Mouse (Mus musculus) adrenal gland, postnatal 14 days (tissue): ENCODE results near the gene Cdr2l. TPM values are rescaled to one million over a fixed set of nuclear protein-coding genes. Genes with fewer than 3 reads are reported as not detected.

Experiments used
- DNase-seq: peaks from one replicate; pipeline ENCODE4 v3.0.0; 2021; ENCODE audit warnings: mixed read lengths
- total RNA-seq: library from RNA; stranded (reverse); gene quantifications from 2 replicates; pipeline ENCODE4 v1.2.3, GENCODE M21; 2021

Gene Cdr2l
- total RNA-seq, 1 experiment from 2014 or later: 66.2 TPM

GRCm38 (mm10) chr11:115405723-115406122 is 24.0 kb downstream of the Cdr2l start:
- no peak for DNase-seq

DNA sequence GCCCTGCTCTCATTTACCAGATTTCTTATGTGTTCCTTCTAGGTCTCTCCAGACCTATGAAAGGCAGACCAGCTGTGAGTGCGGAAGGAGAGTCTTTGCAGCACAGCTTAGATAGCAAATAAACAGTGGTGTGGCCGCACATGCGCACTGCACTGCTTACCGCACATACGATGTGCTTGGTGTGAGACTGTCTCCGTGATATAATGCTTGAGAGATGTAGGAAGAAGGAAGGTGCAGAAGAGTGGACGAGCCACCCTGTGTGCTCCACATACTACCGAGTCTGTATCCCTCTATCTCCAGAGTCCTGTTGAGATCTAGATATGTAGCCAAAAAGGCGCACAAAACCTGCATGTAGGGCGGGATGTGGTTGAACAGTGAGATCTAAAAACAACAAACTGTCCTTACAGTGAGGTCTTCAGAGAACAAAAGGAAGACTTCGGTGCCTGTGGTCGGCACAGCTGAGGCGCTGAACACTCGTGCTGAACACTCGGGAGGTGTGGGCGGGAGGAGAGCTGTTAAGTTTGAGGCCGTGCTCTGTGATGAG is 25.2 kb downstream of the Cdr2l start:
- no peak for DNase-seq

DNA sequence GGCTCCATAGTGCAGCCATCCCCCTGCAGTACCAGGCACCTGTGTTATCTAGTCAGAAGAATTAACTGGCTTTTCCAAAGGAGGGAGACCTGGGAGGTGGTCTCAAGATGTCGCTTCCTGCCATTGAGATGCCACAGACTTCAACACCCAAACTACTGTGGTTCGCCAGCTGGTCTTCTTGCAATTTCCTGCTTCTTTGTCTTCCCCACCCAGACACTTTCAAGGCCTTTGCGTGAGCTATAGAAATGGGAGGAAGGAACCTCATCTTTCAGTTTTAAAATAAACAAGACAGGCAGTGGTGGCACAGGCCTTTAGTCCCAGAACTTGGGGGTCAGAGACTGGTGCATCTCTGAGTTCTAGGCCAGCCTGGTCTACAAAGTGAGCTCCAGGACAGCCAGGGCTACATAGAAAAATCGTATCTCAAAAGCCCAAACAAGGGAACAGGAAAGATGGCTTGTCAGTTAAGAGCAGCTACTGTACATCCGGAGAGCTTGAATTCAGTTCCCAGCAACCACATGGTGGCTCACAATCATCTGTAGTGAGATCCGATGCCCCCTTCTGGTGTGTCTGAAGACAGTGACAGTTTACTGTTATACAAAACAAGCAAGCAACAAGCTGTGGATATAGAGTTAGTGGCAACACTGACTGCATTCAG is 26.7 kb downstream of the Cdr2l start:
- DNase-seq: no peak

- DNase-seq: no peak
Observed at GRCm38 (mm10) chr11:115409556-115409955, 27.8 kb downstream of the Cdr2l start.

GRCm38 (mm10) chr11:115419531-115420237 is 38.0 kb downstream of the Cdr2l start, which contains the start of the genes Atp5h and Kctd2:
TSS of gene Atp5h (minus strand) at chr11:115419962.
TSS of gene Kctd2 (plus strand) at chr11:115420128.
- peak; percentile 98 for DNase-seq

- peak; percentile 79 for DNase-seq
Observed at GRCm38 (mm10) chr11:115420336-115421190, 38.8 kb downstream of the Cdr2l start.

GRCm38 (mm10) chr11:115421328-115421727 is 39.6 kb downstream of the Cdr2l start:
- DNase-seq: no peak

DNA sequence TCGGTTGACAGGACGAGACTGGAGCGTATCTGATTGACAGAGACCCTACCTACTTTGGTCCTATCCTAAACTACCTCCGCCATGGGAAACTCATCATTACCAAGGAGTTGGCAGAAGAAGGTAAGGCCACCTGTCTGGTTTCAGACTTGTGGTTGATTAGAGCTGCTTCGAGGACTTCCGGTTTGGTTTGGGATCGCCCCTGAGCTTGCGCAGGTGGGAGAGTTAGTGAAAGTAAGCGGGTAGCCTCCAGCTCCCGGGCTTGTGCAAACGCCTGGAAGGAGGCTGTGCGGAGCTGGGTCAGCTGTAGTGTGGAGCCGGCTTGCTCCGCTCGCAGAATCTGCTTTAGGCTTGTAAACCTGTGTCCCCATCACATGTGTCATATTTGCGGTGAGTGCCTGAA is 40.3 kb downstream of the Cdr2l start:
- DNase-seq: no peak

GRCm38 (mm10) chr11:115423091-115423490 is 41.4 kb downstream of the Cdr2l start:
- no peak for DNase-seq

DNA sequence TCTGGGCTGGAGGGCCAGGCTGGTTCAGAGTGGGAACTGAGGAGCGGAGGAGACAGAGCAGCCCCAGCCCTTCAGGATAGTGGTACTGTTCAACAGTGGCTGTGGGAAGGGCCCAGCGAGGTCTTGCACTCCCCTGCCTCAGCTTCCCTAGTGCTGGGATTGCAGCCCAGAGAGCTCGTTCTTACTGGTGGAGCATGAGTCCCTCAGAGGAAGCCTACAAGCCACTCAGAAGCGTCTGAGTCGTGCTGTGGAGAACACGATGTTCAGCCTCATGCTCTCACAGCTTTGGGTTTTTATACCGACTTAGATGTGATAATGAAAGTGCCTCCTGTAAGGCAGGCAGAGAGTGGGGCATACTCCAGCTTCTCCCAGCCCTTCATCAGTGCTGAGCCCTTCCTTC is 43.0 kb downstream of the Cdr2l start:
- DNase-seq: peak; percentile 2

- no peak for DNase-seq
Observed at GRCm38 (mm10) chr11:115425671-115426070, 44.0 kb downstream of the Cdr2l start.

- peak; percentile 87 for DNase-seq
Observed at GRCm38 (mm10) chr11:115427482-115428331, 46.0 kb downstream of the Cdr2l start.

DNA sequence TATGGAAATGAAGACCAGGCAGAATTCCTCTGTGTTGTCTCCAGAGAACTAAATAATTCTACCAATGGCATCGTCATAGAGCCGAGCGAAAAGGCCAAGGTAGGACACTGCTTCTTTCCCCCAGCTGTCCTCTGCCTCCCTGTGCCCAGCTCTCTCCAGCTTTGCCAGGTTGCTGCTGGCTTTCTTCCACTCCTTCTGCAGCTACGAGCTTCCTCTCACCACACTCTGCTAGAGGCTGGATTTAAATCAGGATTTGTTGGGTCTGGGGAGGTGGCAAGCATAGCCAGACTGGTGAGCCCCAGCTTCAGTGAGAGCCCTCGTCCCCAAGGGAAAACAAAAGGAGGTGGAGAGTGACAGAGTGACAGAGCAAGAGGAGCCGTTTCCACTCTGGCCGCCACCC is 47.6 kb downstream of the Cdr2l start:
- DNase-seq: peak; percentile 3

- no peak for DNase-seq
Observed at GRCm38 (mm10) chr11:115430561-115430960, 48.8 kb downstream of the Cdr2l start.

- no peak for DNase-seq
Observed at GRCm38 (mm10) chr11:115432814-115433213, 51.1 kb downstream of the Cdr2l start.

DNA sequence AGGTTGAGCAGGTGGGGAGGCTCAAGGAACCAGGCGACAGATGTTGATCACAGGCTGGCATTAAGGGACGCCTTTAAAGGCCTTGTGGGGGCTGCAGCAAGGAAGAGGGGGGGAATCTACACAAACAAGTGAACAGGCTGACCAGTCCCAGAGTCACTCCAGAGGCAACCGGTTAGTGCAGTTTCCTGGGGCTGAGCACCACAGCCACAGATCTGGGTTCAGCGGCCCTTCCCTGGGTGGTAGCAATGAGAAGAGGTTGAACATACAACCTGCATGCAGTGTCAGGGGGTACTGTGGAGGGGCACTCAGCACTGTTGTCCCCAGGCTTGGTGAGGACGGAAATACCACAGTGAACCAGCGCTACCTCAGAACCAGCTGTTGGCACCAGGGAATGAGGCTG is 51.6 kb downstream of the Cdr2l start:
- DNase-seq: no peak

DNA sequence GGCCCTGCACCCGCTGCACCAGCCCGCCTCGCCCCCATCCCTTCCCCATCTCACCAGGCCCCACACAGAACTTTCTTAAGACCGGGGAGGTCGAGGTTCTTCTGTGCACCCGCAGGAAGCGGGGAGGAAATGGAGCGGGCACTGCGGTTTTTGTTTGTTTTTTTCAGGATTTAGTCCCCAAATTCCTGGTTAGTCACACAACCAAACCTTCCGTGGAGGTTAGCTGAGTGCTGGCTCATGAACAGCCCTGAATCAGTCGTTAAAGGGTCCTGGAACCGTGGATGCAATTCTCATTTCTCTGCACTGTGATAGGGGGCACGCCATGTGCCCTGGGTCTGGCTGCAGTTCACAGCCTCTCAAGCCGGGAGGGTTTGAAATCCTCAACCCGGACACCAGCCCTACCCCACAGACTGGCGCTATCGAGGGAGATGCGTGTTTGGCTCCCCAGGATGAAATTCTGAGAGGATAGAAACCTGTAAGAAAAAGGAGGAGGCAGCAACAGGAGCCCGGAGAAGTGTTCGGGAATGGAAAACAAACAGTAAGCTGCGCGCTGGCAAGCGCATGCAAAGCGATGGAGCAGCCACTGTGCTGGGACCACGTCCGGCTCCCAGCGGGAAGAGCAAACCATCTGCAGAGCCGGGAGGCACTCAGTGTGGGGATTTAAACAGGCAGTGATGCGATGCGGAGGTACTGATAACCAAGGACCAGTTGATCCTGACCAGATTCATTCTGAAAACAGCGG is 54.1 kb downstream of the Cdr2l start:
- no peak for DNase-seq

DNA sequence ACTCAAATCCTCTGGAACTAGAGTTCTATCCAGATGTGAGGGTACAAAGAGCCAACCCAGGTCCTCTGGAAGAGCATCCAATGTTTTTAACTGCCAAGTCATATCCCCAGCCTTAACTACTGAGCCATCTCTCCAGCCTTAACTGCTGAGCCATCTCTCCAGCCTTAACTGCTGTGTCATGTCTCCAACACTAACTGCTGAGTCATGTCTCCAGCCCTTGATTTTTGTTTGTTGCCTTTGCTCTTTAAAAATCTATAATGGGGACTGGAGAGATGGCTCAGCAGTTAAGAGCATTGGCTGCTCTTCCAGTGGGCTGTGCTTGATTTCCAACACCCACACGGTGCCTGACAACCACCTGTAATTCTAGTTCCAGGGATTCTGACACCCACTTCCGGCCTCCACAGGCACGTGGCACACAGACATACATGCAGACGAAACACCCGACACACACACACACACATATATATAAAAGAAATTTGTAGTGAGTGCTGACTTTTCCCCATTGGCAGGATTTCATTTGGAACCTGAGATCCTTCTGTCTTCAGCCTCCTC is 55.9 kb downstream of the Cdr2l start:
- DNase-seq: no peak

GRCm38 (mm10) chr11:115439326-115439725 is 57.6 kb downstream of the Cdr2l start:
- no peak for DNase-seq

DNA sequence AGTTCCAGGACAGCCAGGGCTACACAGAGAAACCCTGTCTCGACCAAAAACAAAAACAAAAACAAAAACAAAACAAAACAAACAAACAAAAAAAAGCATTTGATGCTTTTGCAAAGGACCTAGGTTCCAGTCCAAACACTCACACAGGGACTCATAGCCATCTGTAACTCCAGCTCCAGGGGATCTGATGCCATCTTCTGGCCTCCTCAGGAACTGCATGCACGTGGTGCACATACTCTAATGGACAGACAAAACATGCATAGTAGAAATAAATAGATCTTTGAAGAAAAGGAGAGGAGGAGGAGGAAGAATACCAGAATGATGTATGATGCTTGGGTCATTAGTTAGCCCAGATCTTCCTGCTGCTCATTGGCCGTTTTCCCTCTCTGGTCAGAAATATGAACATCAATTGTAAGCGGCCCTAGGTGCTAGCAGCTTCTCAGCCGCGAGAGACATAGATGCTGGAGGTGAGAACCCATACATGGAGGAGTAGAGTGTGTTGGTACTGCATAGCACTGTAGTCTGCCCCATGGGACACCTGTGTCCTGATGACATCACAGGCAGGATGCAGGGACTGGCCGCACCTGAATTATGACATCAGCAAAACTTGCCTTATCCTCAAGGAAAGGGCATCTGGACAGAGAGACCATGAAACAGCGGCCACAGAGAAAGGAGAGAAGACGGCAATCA is 58.3 kb downstream of the Cdr2l start, which contains the start of gene Trim80:
Trim80 (plus strand) TSS at position 640 of the 690 bp plus-strand sequence.
- DNase-seq: no peak
